Mouse (Mus musculus) heart, postnatal 0 days (tissue): Measurements from ENCODE around the gene Clec16a.

Experiments used
- CTCF ChIP-seq: IDR thresholded peaks from 2 replicates; pipeline ENCODE4 v1.5.1; 2016; ENCODE audit warnings: antibody characterized with exemption, control low read depth, low read depth
- EP300 ChIP-seq: IDR thresholded peaks from 2 replicates; pipeline ENCODE4 v1.6.1; 2016; ENCODE audit warnings: antibody characterized with exemption, low read depth

GRCm38 (mm10) chr16:10628030-10628555 lies 83.0 kb downstream of the Clec16a start:
- TF ChIP-seq CTCF (peak; percentile 48), EP300 (no peak)
